Mouse (Mus musculus) cerebellum, adult 2 months (tissue): Measurements from ENCODE around the gene Zc3h15.

Experiments used
- CTCF ChIP-seq: fragments of 200-500 bp; IDR thresholded peaks from 2 replicates; pipeline ENCODE4 v1.5.1; 2011; ENCODE audit warnings: low read depth, mild to moderate bottlenecking, control low read depth, low read length, moderate library complexity, borderline replicate concordance; ENCODE audit not compliant: insufficient read depth
- POLR2A ChIP-seq: fragments of 200-500 bp; IDR thresholded peaks from 2 replicates; pipeline ENCODE4 v1.6.1; 2011; ENCODE audit warnings: low read length, control low read depth, borderline replicate concordance; ENCODE audit not compliant: insufficient read depth

GRCm38 (mm10) chr2:83674421-83674820, 30.2 kb downstream of the Zc3h15 start:
- TF ChIP-seq POLR2A (no peak), CTCF (no peak)
